22 mouse cellular contexts compared by ENCODE assay signal in genomic region chr17:32359928-32360327, GRCm38 (mm10). TPM values are rescaled to one million over a fixed set of nuclear protein-coding genes. Genes with fewer than 3 reads are reported as not detected.
A peak's percentile ranks its signal among the peaks of the same experiment; 100 is the strongest.
DNase-seq lines count a peak whose midpoint lies in the region; ATAC-seq lines count a peak whose summit lies in the region.
"Had no signal": no experiment of that assay in that cellular context is flagged by ENCODE, and none has a peak within 500 bp of the region (broad histone marks: within the 10 kb centered on the region; RNA-seq: fewer than 3 reads in every experiment).

No protein-coding gene starts in this region.

- 0 out of 2 replicates have a peak overlapping the region, but pooled peaks have one; percentile 12 for H3K27ac ChIP-seq in hindbrain, embryonic 10.5 days
- no peak overlapping the region for H3K27ac ChIP-seq in hindbrain, embryonic 16.5 days (ENCODE audit: low read depth, low read length)
- H3K27ac ChIP-seq: forebrain, embryonic 12.5 days; hindbrain, postnatal 0 days; liver, embryonic 14.5 days; lung, embryonic 15.5 days; midbrain, embryonic 12.5 days; neural tube, embryonic 12.5 days; stomach, embryonic 15.5 days had no signal

- H3K4me1 ChIP-seq in hindbrain, embryonic 10.5 days (replicated peaks) = peaks cover 30% of the 10 kb centered on the region
- peaks cover 24% of the 10 kb centered on the region for H3K4me1 ChIP-seq in hindbrain, embryonic 16.5 days (ENCODE audit: control insufficient read depth, insufficient read depth, low read depth, low read length)

- peak; percentile 64 to 85 for DNase-seq in adrenal gland, adult (ENCODE audit: inconsistent age in 2 of 2, low spot score in 1 of 2)
- DNase-seq in adrenal gland, adult 8-10 months = no peak
- no peak for DNase-seq in hindbrain, embryonic 10.5 days (ENCODE audit: low spot score)
- peak; percentile 72 for DNase-seq in ovary, postnatal 36 days (ENCODE audit: low spot score)
- no peak for DNase-seq in ovary, postnatal 10 days (ENCODE audit: low spot score)
- no peak for DNase-seq in urinary bladder, postnatal 4 days (ENCODE audit: low spot score in 2 of 2)
- no peak for DNase-seq in left cerebral cortex, postnatal 4 days
- DNase-seq: cerebellum, postnatal 36 days; heart, postnatal 4 days; lung, postnatal 4 days had no signal

- WGBS in hindbrain, embryonic 10.5 days = 88% methylated on average over 18 of the region's 18 CpGs
- WGBS in hindbrain, embryonic 16.5 days = 89% methylated on average over 18 of the region's 18 CpGs

- H3K9me3 ChIP-seq in hindbrain, embryonic 10.5 days = no peaks in the 10 kb centered on the region
- no peaks in the 10 kb centered on the region for H3K9me3 ChIP-seq in hindbrain, embryonic 16.5 days (ENCODE audit: control insufficient read depth, low read length)
- H3K9me3 ChIP-seq: forebrain, embryonic 12.5 days; G1E; lung, embryonic 15.5 days; midbrain, embryonic 12.5 days; neural tube, embryonic 12.5 days; stomach, embryonic 15.5 days had no signal

- ATAC-seq in hindbrain, embryonic 16.5 days = no peak
- ATAC-seq: activated CD4-positive, CD25-positive, alpha-beta regulatory T cell, adult 4 months; hindbrain, postnatal 0 days; intestine, postnatal 0 days had no signal

- H3K9ac ChIP-seq in hindbrain, embryonic 16.5 days (ENCODE audit: low read depth, low read length) = no peak overlapping the region
- H3K9ac ChIP-seq: forebrain, embryonic 12.5 days; liver, embryonic 14.5 days; lung, embryonic 15.5 days; neural tube, embryonic 12.5 days; stomach, embryonic 15.5 days had no signal

- no peak overlapping the region for H3K4me3 ChIP-seq in hindbrain, embryonic 10.5 days
- no peak overlapping the region for H3K4me3 ChIP-seq in hindbrain, embryonic 16.5 days (ENCODE audit: low read length)
- H3K4me3 ChIP-seq: forebrain, embryonic 12.5 days; lung, embryonic 15.5 days; midbrain, embryonic 12.5 days; neural tube, embryonic 12.5 days; stomach, embryonic 15.5 days had no signal

- intact Hi-C loops in left cerebral cortex, postnatal 4 days (cut with DNase I) = no loop called here

- H3K36me3 ChIP-seq in hindbrain, embryonic 10.5 days = peaks cover 81% of the 10 kb centered on the region
- H3K36me3 ChIP-seq in hindbrain, embryonic 16.5 days (ENCODE audit: control insufficient read depth, insufficient read depth, low read length) = peaks cover 58% of the 10 kb centered on the region

- no peak overlapping the region for H3K4me2 ChIP-seq in hindbrain, embryonic 16.5 days (ENCODE audit: low read length)
- H3K4me2 ChIP-seq: forebrain, embryonic 12.5 days; lung, embryonic 15.5 days; midbrain, embryonic 12.5 days; neural tube, embryonic 12.5 days; stomach, embryonic 15.5 days had no signal

- H3K27me3 ChIP-seq in hindbrain, embryonic 10.5 days (ENCODE audit: insufficient read depth, poor library complexity, severe bottlenecking) = no peaks in the 10 kb centered on the region
- H3K27me3 ChIP-seq in hindbrain, embryonic 16.5 days (replicated peaks; ENCODE audit: control insufficient read depth, insufficient read depth, low read length) = no peaks in the 10 kb centered on the region
- H3K27me3 ChIP-seq: forebrain, embryonic 12.5 days; lung, embryonic 15.5 days; midbrain, embryonic 12.5 days; neural tube, embryonic 12.5 days; stomach, embryonic 15.5 days had no signal

RNA-seq across cellular contexts. Expression of gene Akap8l, which starts 9.5 kb away (rescaled TPM):
- total RNA-seq in adrenal gland, adult 8-10 months (2022) = 100 to 1,000 TPM; 105 to 275 (median 189) TPM
- 101 and 112 TPM in 2 replicates for polyA plus RNA-seq in hindbrain, embryonic 10.5 days (2016; fragmentation: Nextera tagmentation; extraction: Ambion mirVana)
- polyA plus RNA-seq in hindbrain, embryonic 16.5 days (2015; fragmentation: Nextera tagmentation; extraction: Ambion mirVana) = 145 and 153 TPM in 2 replicates
- total RNA-seq in left cerebral cortex, postnatal 4 days (2021) = 100 to 1,000 TPM in 1 of 2 experiments, 10 to 100 TPM in 1; 98.5 to 109 TPM

RNA-seq across cellular contexts. Expression of gene Wiz, which starts 29.3 kb away (rescaled TPM):
- 10 to 100 TPM; 45.4 to 81.3 (median 58.8) TPM for total RNA-seq in adrenal gland, adult 8-10 months (2022)
- polyA plus RNA-seq in hindbrain, embryonic 10.5 days (2016; fragmentation: Nextera tagmentation; extraction: Ambion mirVana) = 25.1 and 34.7 TPM in 2 replicates
- polyA plus RNA-seq in hindbrain, embryonic 16.5 days (2015; fragmentation: Nextera tagmentation; extraction: Ambion mirVana) = 28.5 and 37.3 TPM in 2 replicates
- total RNA-seq in left cerebral cortex, postnatal 4 days (2021) = 100 to 1,000 TPM; 114 to 122 TPM

RNA-seq across cellular contexts. Expression of gene Akap8, which starts 38.9 kb away (rescaled TPM):
- 100 to 1,000 TPM in 2 of 4 experiments, 10 to 100 TPM in 2; 60.5 to 149 (median 103) TPM for total RNA-seq in adrenal gland, adult 8-10 months (2022)
- 114 and 133 TPM in 2 replicates for polyA plus RNA-seq in hindbrain, embryonic 10.5 days (2016; fragmentation: Nextera tagmentation; extraction: Ambion mirVana)
- polyA plus RNA-seq in hindbrain, embryonic 16.5 days (2015; fragmentation: Nextera tagmentation; extraction: Ambion mirVana) = 84.7 and 99.9 TPM in 2 replicates
- total RNA-seq in left cerebral cortex, postnatal 4 days (2021) = 100 to 1,000 TPM; 111 to 123 TPM

RNA-seq across cellular contexts. Expression of gene Rasal3, which starts 43.5 kb away (rescaled TPM):
- total RNA-seq in adrenal gland, adult 8-10 months (2022) = 1 to 10 TPM; 2.2 to 4.0 (median 2.5) TPM
- 0.75 and 1.0 TPM in 2 replicates for polyA plus RNA-seq in hindbrain, embryonic 10.5 days (2016; fragmentation: Nextera tagmentation; extraction: Ambion mirVana)
- polyA plus RNA-seq in hindbrain, embryonic 16.5 days (2015; fragmentation: Nextera tagmentation; extraction: Ambion mirVana) = 0.98 and 1.0 TPM in 2 replicates
- 1 to 10 TPM; 1.5 to 1.9 TPM for total RNA-seq in left cerebral cortex, postnatal 4 days (2021)
- total RNA-seq: gastrocnemius, adult 8-10 months had no signal

Comparison
In these comparisons a context has a peak if more than half of its experiments do, and no peak if none do; other contexts are left out.
1. DNase-seq: peak in adrenal gland, adult (2 of 2) and ovary, postnatal 36 days (single experiment); none in adrenal gland, adult 8-10 months (single experiment), hindbrain, embryonic 10.5 days (single experiment), ovary, postnatal 10 days (single experiment), urinary bladder, postnatal 4 days (0 of 2) and left cerebral cortex, postnatal 4 days (single experiment).